Mouse (Mus musculus) regulatory T cell (primary cell): ENCODE data around the gene Pla2g1b.

Experiments used
- in situ Hi-C: fragments of 300-600 bp; cut with MboI, MseI; formaldehyde crosslinking; loops from one replicate; pipeline ENCODE4 v1.15.1; 2025; ENCODE audit warnings: high pct_unique_total_duplicates

Pla2g1b gene

DNA sequence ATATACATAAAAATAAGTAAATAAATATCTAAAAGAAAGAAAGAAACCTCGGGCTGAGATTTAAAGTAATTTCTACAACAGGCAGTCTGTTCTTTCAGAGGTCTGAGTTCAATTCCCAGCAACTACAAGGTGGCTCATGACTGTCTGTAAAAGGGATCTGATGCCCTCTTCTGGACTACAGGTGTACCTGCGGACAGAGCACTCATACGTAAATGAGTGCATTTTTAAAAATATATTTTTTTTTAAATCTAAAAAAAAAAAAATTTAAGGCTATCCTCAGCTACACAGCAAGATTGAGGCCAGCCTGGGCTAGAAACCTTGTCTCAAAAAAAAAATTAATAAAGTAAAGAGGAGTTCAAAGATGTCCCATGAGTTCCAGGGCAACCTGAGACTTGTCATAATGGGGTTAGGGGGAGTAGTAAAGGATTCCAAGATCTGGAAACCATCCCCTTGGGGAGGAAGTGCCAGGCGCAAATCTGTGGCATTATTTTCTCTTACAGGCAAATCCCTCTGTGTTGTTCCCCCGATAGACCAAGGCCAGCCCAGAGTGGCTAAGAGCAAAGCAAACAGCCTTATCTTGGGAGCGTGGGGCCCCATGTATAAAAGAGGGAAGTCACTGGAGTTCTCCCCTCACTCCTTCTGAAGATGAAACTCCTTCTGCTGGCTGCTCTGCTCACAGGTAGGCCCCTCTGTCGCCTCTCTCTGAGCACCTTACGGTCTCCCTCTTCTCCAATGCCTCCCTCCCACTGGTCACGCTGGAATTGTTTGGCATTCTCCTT lies at the start of gene Pla2g1b:
Gene Pla2g1b (plus strand): TSS at position 621 of the 779 bp plus-strand sequence.
- in situ Hi-C loops, result no loop called here

DNA sequence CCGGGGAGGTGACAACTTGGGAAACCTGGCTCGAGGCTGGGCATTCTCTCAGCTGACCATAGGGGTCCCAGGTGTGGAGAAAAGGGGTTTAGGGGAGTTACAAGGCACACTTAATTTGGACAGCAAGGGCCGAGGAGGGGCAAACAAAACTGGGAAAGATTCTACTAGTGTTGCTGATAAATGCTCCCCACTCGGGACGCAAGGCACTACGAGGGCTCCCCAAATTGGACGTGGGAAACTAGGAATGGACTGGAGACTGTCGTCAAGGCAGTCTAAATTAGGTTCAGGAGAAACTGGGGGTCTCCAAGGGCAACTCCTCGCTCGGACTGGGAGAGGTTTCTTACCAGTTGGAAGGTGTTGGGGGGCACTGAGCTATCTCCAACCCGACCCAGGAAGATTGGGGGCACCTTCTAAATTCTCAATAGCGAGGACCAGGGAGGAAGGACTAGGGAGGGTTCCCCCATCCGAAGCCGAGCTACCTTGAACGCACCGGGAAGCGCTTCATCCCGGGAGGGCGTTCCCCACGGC lies 37.2 kb upstream of the Pla2g1b start:
- in situ Hi-C loops, result no loop called here

- in situ Hi-C loops, result no loop called here
These were observed 36.5 kb upstream of the Pla2g1b start, which contains the start of gene Msi1 for GRCm38 (mm10) chr5:115429359-115430186. Gene Msi1, plus strand, starts transcription at chr5:115429599.

DNA sequence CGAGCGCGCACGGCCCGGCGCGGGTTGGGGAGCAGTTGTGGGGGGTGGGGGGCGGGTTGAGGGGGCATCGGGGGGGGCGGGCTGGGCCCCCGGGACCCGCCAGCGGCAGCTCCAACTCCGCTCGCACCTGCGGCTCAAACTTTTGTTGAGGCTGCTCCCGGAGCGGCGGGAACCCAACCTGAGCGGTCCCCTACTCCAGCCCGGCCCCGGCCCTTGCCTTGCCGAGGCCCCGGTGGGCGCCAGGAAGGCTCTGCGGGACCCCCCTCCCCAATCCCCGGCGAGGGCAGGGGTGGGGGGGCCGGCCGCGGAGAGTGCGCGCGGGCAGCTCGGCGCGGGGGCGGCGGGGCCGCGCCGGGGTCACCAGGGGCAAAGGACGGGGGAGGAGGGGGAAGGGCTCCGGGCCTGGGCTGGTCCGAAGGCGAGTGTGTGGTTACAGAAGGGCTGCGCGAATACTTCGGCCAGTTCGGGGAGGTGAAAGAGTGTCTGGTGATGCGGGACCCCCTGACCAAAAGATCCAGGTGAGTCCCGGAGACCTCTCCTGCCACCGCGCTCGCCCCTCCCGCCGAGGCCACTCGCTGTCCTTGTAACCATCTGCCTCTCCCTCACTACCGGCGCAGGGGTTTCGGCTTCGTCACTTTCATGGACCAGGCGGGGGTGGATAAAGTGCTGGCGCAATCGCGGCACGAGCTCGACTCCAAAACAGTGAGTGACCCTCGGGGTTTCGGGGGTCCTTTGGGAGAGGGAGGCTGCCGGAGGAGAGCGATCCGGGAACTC lies 35.7 kb upstream of the Pla2g1b start:
- in situ Hi-C loops, result no loop called here

GRCm38 (mm10) chr5:115431061-115431897 lies 34.8 kb upstream of the Pla2g1b start:
- in situ Hi-C loops, result no loop called here

GRCm38 (mm10) chr5:115431898-115432259 lies 34.2 kb upstream of the Pla2g1b start:
- in situ Hi-C loops, result no loop called here

GRCm38 (mm10) chr5:115432395-115432794 lies 33.7 kb upstream of the Pla2g1b start:
- in situ Hi-C loops, result no loop called here

- in situ Hi-C loops, result no loop called here
These were observed 32.9 kb upstream of the Pla2g1b start for GRCm38 (mm10) chr5:115433191-115433590.

GRCm38 (mm10) chr5:115434280-115434852 lies 31.7 kb upstream of the Pla2g1b start:
- in situ Hi-C loops, result no loop called here

- in situ Hi-C loops, result no loop called here
These were observed 31.0 kb upstream of the Pla2g1b start for GRCm38 (mm10) chr5:115434853-115435754.

DNA sequence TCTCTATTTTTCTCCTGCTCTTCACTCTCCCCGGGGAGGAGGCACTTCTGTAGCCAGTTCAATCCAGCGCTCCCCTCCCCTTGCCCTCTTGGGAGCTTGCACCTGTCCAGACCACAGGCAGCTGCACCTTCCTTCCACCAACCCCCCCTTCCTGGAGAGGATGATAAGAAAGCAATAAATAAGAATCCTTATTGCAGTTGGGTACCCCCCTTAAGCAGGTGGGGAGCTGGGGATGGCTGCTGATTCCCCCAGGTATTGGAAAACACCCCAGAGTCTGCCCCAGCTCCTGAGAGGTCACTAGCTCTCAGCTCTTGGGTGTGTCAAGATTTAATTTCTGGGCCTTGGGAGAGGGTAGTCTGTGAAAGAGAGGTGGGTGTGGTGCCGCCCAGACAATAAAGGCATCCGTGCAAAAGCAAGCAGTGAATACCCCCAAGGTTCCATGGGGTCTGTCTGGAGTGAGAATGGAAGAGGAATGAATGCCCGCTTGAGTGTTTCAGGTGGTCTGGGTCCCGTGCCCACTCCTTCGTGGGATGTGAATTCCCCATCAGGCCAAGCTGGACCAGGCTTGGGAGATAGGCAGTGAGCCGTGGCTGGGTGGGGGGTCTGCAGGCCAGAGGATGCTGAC lies 30.2 kb upstream of the Pla2g1b start:
- in situ Hi-C loops, result no loop called here

GRCm38 (mm10) chr5:115436421-115437124 lies 29.5 kb upstream of the Pla2g1b start:
- in situ Hi-C loops, result no loop called here

DNA sequence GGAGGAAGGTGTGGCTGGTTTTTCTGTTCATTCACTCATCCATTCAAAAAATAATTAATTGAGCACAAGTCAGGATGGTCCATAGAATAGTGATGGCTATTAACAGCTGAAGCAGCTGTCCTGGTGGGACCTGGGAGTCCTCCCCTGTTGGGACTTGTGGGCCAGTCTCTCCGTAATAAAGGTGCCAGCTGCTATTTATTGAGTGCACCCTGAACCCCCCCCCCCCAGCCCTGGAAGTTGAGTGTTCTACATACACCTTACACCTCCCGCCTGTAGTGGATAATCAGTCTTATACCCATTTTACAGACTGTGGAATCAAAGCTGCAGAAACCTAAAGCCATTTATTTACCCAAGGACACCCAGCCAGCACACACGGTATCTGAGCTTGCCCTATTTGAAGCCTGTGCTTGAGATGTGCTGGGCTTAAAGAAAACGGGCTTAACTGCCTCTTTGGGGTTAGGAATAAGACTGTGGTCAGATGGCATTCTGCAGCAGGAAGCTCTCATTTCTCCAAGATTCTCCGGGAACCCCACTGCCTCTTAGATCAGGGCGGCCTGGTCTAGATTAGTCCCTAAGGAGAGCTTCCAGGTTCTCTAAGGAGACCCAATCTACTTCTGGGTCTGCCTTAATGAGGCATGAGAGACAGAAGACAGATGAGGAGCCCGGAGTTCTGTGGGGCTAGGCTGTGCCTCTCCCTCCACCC lies 28.7 kb upstream of the Pla2g1b start:
- in situ Hi-C loops, result no loop called here

GRCm38 (mm10) chr5:115437945-115438315 lies 28.1 kb upstream of the Pla2g1b start:
- in situ Hi-C loops, result no loop called here

DNA sequence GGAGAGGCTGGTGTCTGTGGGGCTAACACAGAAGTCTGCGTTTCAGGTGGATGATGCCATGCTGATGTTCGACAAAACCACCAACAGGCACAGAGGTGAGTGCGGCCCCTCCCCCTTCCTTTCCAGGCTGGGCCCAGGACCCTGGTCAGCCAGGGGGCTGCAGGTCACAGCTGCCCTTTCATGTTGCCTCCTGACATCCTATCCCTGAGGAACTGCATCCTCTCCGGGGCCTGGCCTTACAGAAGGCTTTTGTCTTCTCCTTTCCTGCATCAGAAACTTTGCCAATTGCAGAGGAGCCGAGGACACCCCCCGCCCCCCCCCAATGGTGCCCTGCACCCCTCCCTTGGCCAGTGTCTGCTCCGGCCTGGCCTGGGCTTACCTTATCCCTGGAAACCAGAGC lies 27.4 kb upstream of the Pla2g1b start:
- in situ Hi-C loops, result no loop called here

DNA sequence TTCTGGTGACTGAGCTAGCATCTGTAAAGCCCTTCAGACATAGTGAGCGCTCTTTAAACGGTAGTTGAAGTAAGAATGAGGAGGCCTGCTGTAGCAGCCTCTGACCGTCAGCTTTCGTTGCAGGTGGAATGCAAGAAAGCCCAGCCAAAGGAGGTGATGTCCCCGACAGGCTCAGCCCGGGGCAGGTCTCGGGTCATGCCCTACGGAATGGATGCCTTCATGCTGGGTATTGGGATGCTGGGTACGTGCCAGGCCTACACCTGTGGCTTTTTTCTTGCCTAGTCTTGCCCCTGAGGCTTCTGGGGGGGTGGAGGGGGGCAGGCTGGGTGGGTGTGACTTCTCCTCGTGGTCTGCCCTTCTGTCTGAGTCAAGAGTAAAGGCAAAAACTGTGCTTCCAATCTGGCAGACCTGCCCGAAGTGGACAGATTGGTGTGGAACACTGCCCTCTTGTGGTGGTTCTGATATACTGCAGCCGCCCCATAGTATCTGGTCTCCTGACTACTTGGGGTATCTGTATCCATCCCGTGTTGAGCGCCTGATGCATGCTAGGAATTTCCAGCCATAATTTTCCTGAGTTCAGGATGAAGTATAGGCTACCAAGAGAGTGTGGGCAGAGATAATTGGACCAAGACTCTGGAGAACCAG lies 24.7 kb upstream of the Pla2g1b start:
- in situ Hi-C loops, result loop anchor here (5.0 kb wide), 1 partner anchor 74 kb away; no protein-coding TSS in a partner anchor

GRCm38 (mm10) chr5:115442663-115443062 lies 23.4 kb upstream of the Pla2g1b start:
- in situ Hi-C loops, result loop anchor here (5.0 kb wide), 1 partner anchor 75 kb away; no protein-coding TSS in a partner anchor
